Mouse (Mus musculus) MEL (cell line): Measurements from ENCODE around the gene Cyp1a2.

Experiments
- CTCF ChIP-seq, 3 experiments: IDR thresholded peaks in 2 of 3; conservative IDR thresholded peaks in 1 of 3; 2 replicates each; pipeline ENCODE4 v1.5.1; 2011 to 2012; ENCODE audit warnings: low read length in 3 of 3, low read depth in 2 of 3, mild to moderate bottlenecking in 2 of 3, improper control_type of control experiment in 1 of 3, inconsistent platforms in 1 of 3, mixed read lengths in 1 of 3, moderate library complexity in 1 of 3; ENCODE audit not compliant: control insufficient read depth in 1 of 3, insufficient read depth in 1 of 3, poor library complexity in 1 of 3, severe bottlenecking in 1 of 3
- EP300 ChIP-seq, 2 experiments: IDR thresholded peaks; 2 replicates each; pipeline ENCODE4 v1.6.1; 2011; ENCODE audit warnings: improper control_type of control experiment in 2 of 2, low read length in 2 of 2, low read depth in 1 of 2, mild to moderate bottlenecking in 1 of 2
- GATA1 ChIP-seq: IDR thresholded peaks from 2 replicates; pipeline ENCODE4 v1.6.1; 2011; ENCODE audit warnings: low read depth, low read length, improper control_type of control experiment
- HCFC1 ChIP-seq: IDR thresholded peaks from 2 replicates; pipeline ENCODE4 v1.6.1; 2012; ENCODE audit warnings: low read depth, mild to moderate bottlenecking, inconsistent platforms, low read length, improper control_type of control experiment, moderate library complexity
- JUND ChIP-seq: IDR thresholded peaks from 2 replicates; pipeline ENCODE4 v1.6.1; 2011; ENCODE audit warnings: low read depth, mild to moderate bottlenecking, improper control_type of control experiment, low read length
- KAT2A ChIP-seq: conservative IDR thresholded peaks from 2 replicates; pipeline ENCODE4 v1.6.1; 2012; ENCODE audit warnings: low read depth, low read length, improper control_type of control experiment, inconsistent platforms
- POLR2A ChIP-seq, 2 experiments: IDR thresholded peaks; 2 replicates each; pipeline ENCODE4 v1.6.1; 2011 to 2012; ENCODE audit warnings: low read length in 2 of 2, mild to moderate bottlenecking in 2 of 2, control low read depth in 1 of 2, improper control_type of control experiment in 1 of 2, low read depth in 1 of 2, moderate library complexity in 1 of 2; ENCODE audit not compliant: control insufficient read depth in 1 of 2, insufficient read depth in 1 of 2, poor library complexity in 1 of 2
- TCF12 ChIP-seq: IDR thresholded peaks from 2 replicates; pipeline ENCODE4 v1.6.1; 2014; ENCODE audit warnings: low read depth, mild to moderate bottlenecking, inconsistent platforms, low read length, improper control_type of control experiment, moderate library complexity
- USF1 ChIP-seq: IDR thresholded peaks from 2 replicates; pipeline ENCODE4 v1.6.1; 2014; ENCODE audit warnings: low read depth, mild to moderate bottlenecking, inconsistent platforms, low read length, improper control_type of control experiment, moderate library complexity
- USF2 ChIP-seq, 2 experiments: IDR thresholded peaks; 2 replicates each; pipeline ENCODE4 v1.6.1; 2011 to 2012; ENCODE audit warnings: improper control_type of control experiment in 2 of 2, low read length in 2 of 2, borderline replicate concordance in 1 of 2, inconsistent platforms in 1 of 2, low read depth in 1 of 2, mild to moderate bottlenecking in 1 of 2; ENCODE audit not compliant: insufficient read depth in 1 of 2
- ZC3H11A ChIP-seq: IDR thresholded peaks from 2 replicates; pipeline ENCODE4 v1.6.1; 2012; ENCODE audit warnings: low read depth, mild to moderate bottlenecking, inconsistent platforms, low read length, improper control_type of control experiment

DNA sequence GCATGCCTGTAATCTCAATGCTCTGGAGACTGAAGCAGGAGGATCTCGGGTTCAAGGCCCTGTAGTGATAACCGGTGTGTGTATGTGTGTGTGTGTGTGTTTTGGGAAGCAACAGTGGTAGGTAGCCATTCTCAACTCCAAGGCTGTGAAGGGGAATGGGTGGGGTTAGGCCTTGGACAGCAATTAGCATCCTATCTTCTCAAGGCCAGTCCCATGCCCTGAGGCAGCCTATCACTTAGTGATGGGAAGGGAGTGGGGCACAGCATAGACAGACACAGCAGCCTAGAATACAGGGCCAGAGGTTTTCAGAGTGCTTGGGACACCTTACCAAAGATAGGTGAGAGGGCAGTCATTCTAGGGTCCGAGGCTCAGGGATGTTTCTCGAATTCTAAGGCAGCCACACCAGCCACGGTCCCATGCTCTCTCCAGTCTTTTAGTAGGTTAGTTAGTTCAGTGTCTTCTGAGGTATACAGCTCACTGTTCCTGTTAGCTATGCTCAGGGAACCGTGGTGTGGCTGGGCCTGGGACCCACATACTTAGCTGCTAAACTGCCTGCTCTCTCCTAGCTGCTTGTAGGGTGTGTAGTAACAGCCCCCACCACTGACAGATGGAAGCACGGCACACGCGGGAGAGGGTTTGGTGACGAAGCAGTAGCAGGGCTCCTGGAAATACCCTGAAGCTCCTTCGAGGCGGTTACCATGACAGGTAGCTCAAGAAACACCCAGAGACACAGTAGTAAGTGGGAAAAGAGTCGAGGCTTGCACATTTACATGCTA, 41.5 kb downstream of the Cyp1a2 start:
- TF ChIP-seq GATA1 (no peak), USF2 (IDR thresholded peaks at IDR 0.05; ENCODE audit: borderline replicate concordance in 1 of 2, insufficient read depth in 1 of 2, low read depth in 1 of 2, low read length in 2 of 2) (no peak), CTCF (IDR thresholded peaks at IDR 0.05 in 2 of 3, conservative IDR thresholded peaks at IDR 0.05 in 1 of 3; ENCODE audit: control insufficient read depth in 1 of 3, insufficient read depth in 1 of 3, low read depth in 2 of 3, low read length in 3 of 3, poor library complexity in 1 of 3, severe bottlenecking in 1 of 3) (no peak), ZC3H11A (no peak), EP300 (IDR thresholded peaks at IDR 0.05; ENCODE audit: low read depth in 1 of 2, low read length in 2 of 2) (no peak), HCFC1 (no peak), POLR2A (IDR thresholded peaks at IDR 0.05; ENCODE audit: control insufficient read depth in 1 of 2, insufficient read depth in 1 of 2, low read depth in 1 of 2, low read length in 2 of 2, poor library complexity in 1 of 2) (no peak), JUND (no peak), USF1 (no peak), KAT2A (no peak), TCF12 (no peak)
